Mouse (Mus musculus) right cerebral cortex, adult 18-20 months (tissue): ENCODE results near the gene Wipi2.

ENCODE experiments used
- DNase-seq: peaks from one replicate; pipeline ENCODE4 v3.0.0; 2022; ENCODE audit warnings: mixed read lengths

The Wipi2 gene

GRCm38 (mm10) chr5:142693738-142694430 is 66.4 kb downstream of the Wipi2 start:
- DNase-seq = no peak

- no peak for DNase-seq
Measured at GRCm38 (mm10) chr5:142694627-142695340, 67.3 kb downstream of the Wipi2 start.

- DNase-seq = no peak
Measured at GRCm38 (mm10) chr5:142696258-142696657, 68.8 kb downstream of the Wipi2 start.

GRCm38 (mm10) chr5:142696865-142697264 is 69.4 kb downstream of the Wipi2 start:
- peak; percentile 86 for DNase-seq

GRCm38 (mm10) chr5:142697742-142698141 is 70.2 kb downstream of the Wipi2 start:
- DNase-seq = no peak

- no peak for DNase-seq
Measured at GRCm38 (mm10) chr5:142700842-142701589, 73.5 kb downstream of the Wipi2 start.

GRCm38 (mm10) chr5:142701651-142702510 is 74.4 kb downstream of the Wipi2 start:
- no peak for DNase-seq

GRCm38 (mm10) chr5:142702511-142703138 is 75.1 kb downstream of the Wipi2 start:
- DNase-seq = no peak

GRCm38 (mm10) chr5:142703569-142703968 is 76.1 kb downstream of the Wipi2 start:
- peak; percentile 74 for DNase-seq

GRCm38 (mm10) chr5:142707709-142708108 is 80.2 kb downstream of the Wipi2 start:
- DNase-seq = no peak

GRCm38 (mm10) chr5:142709436-142709835 is 81.9 kb downstream of the Wipi2 start:
- DNase-seq = no peak

- no peak for DNase-seq
Measured at GRCm38 (mm10) chr5:142712373-142712772, 84.9 kb downstream of the Wipi2 start.

- DNase-seq = no peak
Measured at GRCm38 (mm10) chr5:142713966-142714365, 86.5 kb downstream of the Wipi2 start.

GRCm38 (mm10) chr5:142715059-142715458 is 87.6 kb downstream of the Wipi2 start:
- no peak for DNase-seq

GRCm38 (mm10) chr5:142716056-142716455 is 88.6 kb downstream of the Wipi2 start:
- no peak for DNase-seq

- peak; percentile 71 for DNase-seq
Measured at GRCm38 (mm10) chr5:142718037-142718436, 90.5 kb downstream of the Wipi2 start.

GRCm38 (mm10) chr5:142718486-142718885 is 91.0 kb downstream of the Wipi2 start:
- no peak for DNase-seq

GRCm38 (mm10) chr5:142719897-142720296 is 92.4 kb downstream of the Wipi2 start:
- no peak for DNase-seq
